14 mouse cellular contexts compared by ENCODE assay signal in genomic region chr5:92282571-92282970, GRCm38 (mm10). TPM values are rescaled to one million over a fixed set of nuclear protein-coding genes. Genes with fewer than 3 reads are reported as not detected.
A peak's percentile ranks its signal among the peaks of the same experiment; 100 is the strongest.
DNase-seq lines count a peak whose midpoint lies in the region; ATAC-seq and TF ChIP-seq lines count a peak whose summit lies in the region.
"Had no signal": no experiment of that assay in that cellular context is flagged by ENCODE, and none has a peak within 500 bp of the region (broad histone marks: within the 10 kb centered on the region; RNA-seq: fewer than 3 reads in every experiment).

No protein-coding gene starts in this region.

- H3K27ac ChIP-seq in lung, postnatal 0 days (ENCODE audit: low read length), result peak overlapping the region; percentile 8; the same call in 1 of the 2 replicates
- H3K27ac ChIP-seq in liver, postnatal 0 days (ENCODE audit: low read depth), result no peak overlapping the region
- H3K27ac ChIP-seq in midbrain, embryonic 14.5 days (replicated peaks; ENCODE audit: low read depth, low read length), result no peak overlapping the region
- H3K27ac ChIP-seq: forebrain, embryonic 13.5 days; kidney, postnatal 0 days had no signal

- WGBS in lung, postnatal 0 days, result 54% methylated on average over 4 of the region's 4 CpGs
- WGBS in liver, postnatal 0 days (ENCODE audit: insufficient replicate concordance), result 77% methylated on average over 4 of the region's 4 CpGs
- WGBS in midbrain, embryonic 14.5 days, result 85% methylated on average over 4 of the region's 4 CpGs

- 0 out of 2 replicates have a peak, but pooled peaks cover 4% of the 10 kb centered on the region for H3K4me1 ChIP-seq in lung, postnatal 0 days (ENCODE audit: insufficient read depth, low read depth, low read length)
- H3K4me1 ChIP-seq in liver, postnatal 0 days (ENCODE audit: insufficient read depth), result peaks cover 19% of the 10 kb centered on the region
- H3K4me1 ChIP-seq in midbrain, embryonic 14.5 days (ENCODE audit: control insufficient read depth, insufficient read depth, low read length), result peaks cover 7% of the 10 kb centered on the region

- no peak overlapping the region for H3K4me3 ChIP-seq in lung, postnatal 0 days (ENCODE audit: low read depth, low read length)
- H3K4me3 ChIP-seq in liver, postnatal 0 days (ENCODE audit: low read depth, low read length), result no peak overlapping the region
- H3K4me3 ChIP-seq in midbrain, embryonic 14.5 days (replicated peaks; ENCODE audit: low read depth, low read length), result no peak overlapping the region
- H3K4me3 ChIP-seq: forebrain, embryonic 13.5 days had no signal

- no peak for TF ChIP-seq EP300 in lung, postnatal 0 days (IDR thresholded peaks at IDR 0.05)
- TF ChIP-seq EP300 in liver, postnatal 0 days (IDR thresholded peaks at IDR 0.05; ENCODE audit: low read depth), result no peak

- 0 out of 2 replicates have a peak, but pooled peaks cover 5% of the 10 kb centered on the region for H3K36me3 ChIP-seq in lung, postnatal 0 days (ENCODE audit: insufficient read depth, low read length)
- peaks cover 18% of the 10 kb centered on the region for H3K36me3 ChIP-seq in liver, postnatal 0 days (replicated peaks; ENCODE audit: insufficient read depth, low read length)
- peaks cover 30% of the 10 kb centered on the region for H3K36me3 ChIP-seq in midbrain, embryonic 14.5 days (ENCODE audit: control insufficient read depth, insufficient read depth, low read length)

- intact Hi-C loops in gastrocnemius, postnatal 14 days (cut with DNase I; ENCODE audit: low total_unique reads), result no loop called here

- peak; percentile 42 for DNase-seq in adrenal gland, adult 2 months
- DNase-seq in adrenal gland, adult 8-10 months, result no peak
- DNase-seq in lung, postnatal 0 days (ENCODE audit: low spot score), result peak; percentile 9
- no peak for DNase-seq in lung, postnatal 36 days
- DNase-seq in gastrocnemius, postnatal 14 days, result peak; percentile 38
- no peak for DNase-seq in liver, postnatal 0 days
- no peak for DNase-seq in midbrain, embryonic 14.5 days
- no peak for DNase-seq in c-Kit-positive CD71-positive TER-119-positive erythroid progenitor cells, embryonic 14.5 days (ENCODE audit: low spot score)
- DNase-seq: thymus, postnatal 4 days had no signal

- no peak overlapping the region for H3K4me2 ChIP-seq in lung, postnatal 0 days (replicated peaks; ENCODE audit: low read depth, low read length)
- H3K4me2 ChIP-seq in liver, postnatal 0 days (ENCODE audit: low read depth, low read length), result peak overlapping the region; percentile 38; the same call in 1 of the 2 replicates
- H3K4me2 ChIP-seq in midbrain, embryonic 14.5 days (ENCODE audit: low read length), result no peak overlapping the region
- H3K4me2 ChIP-seq: forebrain, embryonic 13.5 days had no signal

- no peaks in the 10 kb centered on the region for H3K27me3 ChIP-seq in lung, postnatal 0 days (replicated peaks; ENCODE audit: insufficient read depth, low read length)
- H3K27me3 ChIP-seq in liver, postnatal 0 days (ENCODE audit: insufficient read depth, low read length), result no peaks in the 10 kb centered on the region
- no peaks in the 10 kb centered on the region for H3K27me3 ChIP-seq in midbrain, embryonic 14.5 days (ENCODE audit: control insufficient read depth, insufficient read depth, low read length)
- H3K27me3 ChIP-seq: forebrain, embryonic 13.5 days; Patski had no signal

- TF ChIP-seq CTCF in lung, postnatal 0 days (IDR thresholded peaks at IDR 0.05), result no peak
- no peak for TF ChIP-seq CTCF in liver, postnatal 0 days (IDR thresholded peaks at IDR 0.05; ENCODE audit: low read depth)

- H3K9me3 ChIP-seq in lung, postnatal 0 days (ENCODE audit: low read length), result no peaks in the 10 kb centered on the region
- H3K9me3 ChIP-seq in liver, postnatal 0 days (ENCODE audit: low read length), result no peaks in the 10 kb centered on the region
- H3K9me3 ChIP-seq in midbrain, embryonic 14.5 days (ENCODE audit: control insufficient read depth, low read length), result no peaks in the 10 kb centered on the region
- H3K9me3 ChIP-seq: forebrain, embryonic 13.5 days had no signal

- no peak for ATAC-seq in lung, postnatal 0 days
- ATAC-seq in liver, postnatal 0 days, result no peak
- no peak for ATAC-seq in midbrain, embryonic 14.5 days (ENCODE audit: low FRiP score, low TSS enrichment)
- ATAC-seq: forebrain, embryonic 13.5 days; Patski had no signal

- H3K9ac ChIP-seq in lung, postnatal 0 days (replicated peaks; ENCODE audit: low read depth), result no peak overlapping the region
- H3K9ac ChIP-seq in liver, postnatal 0 days (replicated peaks), result no peak overlapping the region
- no peak overlapping the region for H3K9ac ChIP-seq in midbrain, embryonic 14.5 days (replicated peaks; ENCODE audit: low read length)
- H3K9ac ChIP-seq: forebrain, embryonic 13.5 days had no signal

RNA-seq across cellular contexts. Expression of gene Naaa, which starts 4.6 kb away (rescaled TPM):
- 10 to 100 TPM; 20.1 to 29.4 TPM for total RNA-seq in adrenal gland, adult 2 months (2021)
- 33.6 and 42.7 TPM in 2 replicates for polyA plus RNA-seq in adrenal gland, adult 2 months (2012; rRNA removed)
- total RNA-seq in adrenal gland, adult 8-10 months (2022), result 10 to 100 TPM; 22.5 to 30.9 (median 26.2) TPM
- polyA plus RNA-seq in lung, postnatal 0 days (2015; fragmentation: Nextera tagmentation; extraction: Ambion mirVana), result 27.2 and 27.8 TPM in 2 replicates
- total RNA-seq in gastrocnemius, postnatal 14 days (2021), result 1 to 10 TPM; 5.7 to 8.3 TPM
- 6.1 and 7.5 TPM in 2 replicates for polyA plus RNA-seq in liver, postnatal 0 days (2015; fragmentation: Nextera tagmentation; extraction: Ambion mirVana)
- 15.2 and 17.4 TPM in 2 replicates for polyA plus RNA-seq in midbrain, embryonic 14.5 days (2014; fragmentation: Nextera tagmentation; extraction: Ambion mirVana)

RNA-seq across cellular contexts. Expression of gene Ppef2, which starts 26.5 kb away (rescaled TPM):
- under 1 TPM in 1 of 2 experiments, not detected in 1; 0.12 TPM for total RNA-seq in adrenal gland, adult 2 months (2021)
- polyA plus RNA-seq in adrenal gland, adult 2 months (2012; rRNA removed), result 0.16 and 0.24 TPM in 2 replicates
- under 1 TPM in 2 of 4 experiments, not detected in 2; 0.31 to 0.55 TPM for total RNA-seq in adrenal gland, adult 8-10 months (2022)
- 0.14 and 0.69 TPM in 2 replicates for polyA plus RNA-seq in lung, postnatal 0 days (2015; fragmentation: Nextera tagmentation; extraction: Ambion mirVana)
- total RNA-seq in gastrocnemius, postnatal 14 days (2021), result under 1 TPM in 1 of 2 experiments, not detected in 1; 0.08 TPM
- 0.15 TPM in 1 of 2 replicates, not detected in the other for polyA plus RNA-seq in liver, postnatal 0 days (2015; fragmentation: Nextera tagmentation; extraction: Ambion mirVana)
- 0.43 and 0.49 TPM in 2 replicates for polyA plus RNA-seq in midbrain, embryonic 14.5 days (2014; fragmentation: Nextera tagmentation; extraction: Ambion mirVana)
- total RNA-seq: hematopoietic stem cell, adult 5-6 weeks had no signal
- polyA plus RNA-seq: forebrain, embryonic 13.5 days; neural tube, embryonic 11.5 days had no signal

RNA-seq across cellular contexts. Expression of gene Sdad1, which starts 27.7 kb away (rescaled TPM):
- 10 to 100 TPM; 25.0 to 39.1 TPM for total RNA-seq in adrenal gland, adult 2 months (2021)
- polyA plus RNA-seq in adrenal gland, adult 2 months (2012; rRNA removed), result 11.2 and 13.2 TPM in 2 replicates
- 10 to 100 TPM; 28.0 to 45.8 (median 35.1) TPM for total RNA-seq in adrenal gland, adult 8-10 months (2022)
- 14.8 and 15.0 TPM in 2 replicates for polyA plus RNA-seq in lung, postnatal 0 days (2015; fragmentation: Nextera tagmentation; extraction: Ambion mirVana)
- total RNA-seq in gastrocnemius, postnatal 14 days (2021), result 10 to 100 TPM; 16.2 TPM
- 13.1 and 13.4 TPM in 2 replicates for polyA plus RNA-seq in liver, postnatal 0 days (2015; fragmentation: Nextera tagmentation; extraction: Ambion mirVana)
- polyA plus RNA-seq in midbrain, embryonic 14.5 days (2014; fragmentation: Nextera tagmentation; extraction: Ambion mirVana), result 29.9 and 38.8 TPM in 2 replicates

RNA-seq across cellular contexts. Expression of gene Cxcl9, which starts 45.3 kb away (rescaled TPM):
- total RNA-seq in adrenal gland, adult 2 months (2021), result 1 to 10 TPM; 2.5 to 2.6 TPM
- polyA plus RNA-seq in adrenal gland, adult 2 months (2012; rRNA removed), result 3.7 and 7.2 TPM in 2 replicates
- 1 to 10 TPM in 2 of 4 experiments, under 1 TPM in 2; 0.65 to 6.8 (median 1.1) TPM for total RNA-seq in adrenal gland, adult 8-10 months (2022)
- polyA plus RNA-seq in lung, postnatal 0 days (2015; fragmentation: Nextera tagmentation; extraction: Ambion mirVana), result not detected in 2 replicates
- 1 to 10 TPM in 1 of 2 experiments, under 1 TPM in 1; 0.90 to 1.4 TPM for total RNA-seq in gastrocnemius, postnatal 14 days (2021)
- polyA plus RNA-seq in liver, postnatal 0 days (2015; fragmentation: Nextera tagmentation; extraction: Ambion mirVana), result 0.20 and 0.35 TPM in 2 replicates
- not detected in 2 replicates for polyA plus RNA-seq in midbrain, embryonic 14.5 days (2014; fragmentation: Nextera tagmentation; extraction: Ambion mirVana)
- polyA plus RNA-seq: forebrain, embryonic 13.5 days; neural tube, embryonic 11.5 days had no signal

RNA-seq across cellular contexts. Expression of gene Art3, which starts 49.1 kb away (rescaled TPM):
- total RNA-seq in adrenal gland, adult 2 months (2021), result 10 to 100 TPM; 39.2 to 58.2 TPM
- 2.6 and 3.1 TPM in 2 replicates for polyA plus RNA-seq in adrenal gland, adult 2 months (2012; rRNA removed)
- 10 to 100 TPM; 38.9 to 87.1 (median 64.7) TPM for total RNA-seq in adrenal gland, adult 8-10 months (2022)
- 37.0 and 46.5 TPM in 2 replicates for polyA plus RNA-seq in lung, postnatal 0 days (2015; fragmentation: Nextera tagmentation; extraction: Ambion mirVana)
- total RNA-seq in gastrocnemius, postnatal 14 days (2021), result 100 to 1,000 TPM; 314 to 411 TPM
- polyA plus RNA-seq in liver, postnatal 0 days (2015; fragmentation: Nextera tagmentation; extraction: Ambion mirVana), result 2.3 and 4.0 TPM in 2 replicates
- polyA plus RNA-seq in midbrain, embryonic 14.5 days (2014; fragmentation: Nextera tagmentation; extraction: Ambion mirVana), result 3.7 and 6.1 TPM in 2 replicates
- total RNA-seq: hematopoietic stem cell, adult 5-6 weeks had no signal
- polyA plus RNA-seq: Patski had no signal

Comparison
In these comparisons a context has a peak if more than half of its experiments do, and no peak if none do; other contexts are left out.
1. DNase-seq: peak in adrenal gland, adult 2 months (single experiment), lung, postnatal 0 days (single experiment) and gastrocnemius, postnatal 14 days (single experiment); none in adrenal gland, adult 8-10 months (single experiment), lung, postnatal 36 days (single experiment), liver, postnatal 0 days (single experiment), midbrain, embryonic 14.5 days (single experiment) and c-Kit-positive CD71-positive TER-119-positive erythroid progenitor cells, embryonic 14.5 days (single experiment).